Mouse (Mus musculus): ENCODE data around the gene Prpf6. TPM values are rescaled to one million over a fixed set of nuclear protein-coding genes. Genes with fewer than 3 reads are reported as not detected.

Gene Prpf6
- polyA plus RNA-seq, 1 experiment from 2014 or later, result 46.3 TPM

- Histone ChIP-seq H3K27me3 (ENCODE audit: insufficient read depth, low read length) (no peaks in the 10 kb centered on the region), H3K9ac (ENCODE audit: low read depth, low read length) (no peak overlapping the region), H3K4me1 (replicated peaks; ENCODE audit: insufficient read depth, low read length) (no peaks in the 10 kb centered on the region; the same call in 1 of the 2 replicates), H3K9me3 (replicated peaks; ENCODE audit: low read length) (no peaks in the 10 kb centered on the region), H3K4me2 (ENCODE audit: low read length) (no peak overlapping the region), H3K4me3 (replicated peaks; ENCODE audit: low read depth, low read length) (no peak overlapping the region), H3K27ac (no peak overlapping the region), H3K36me3 (ENCODE audit: insufficient read depth, low read length) (peaks cover 16% of the 10 kb centered on the region; the same call in 1 of the 2 replicates)
- ATAC-seq (replicated peaks; ENCODE audit: low FRiP score, low read depth) (no peak), DNase-seq (ENCODE audit: low spot score) (no peak)
- WGBS, result 94% methylated on average over 15 of the region's 15 CpGs
- TF ChIP-seq CTCF (IDR thresholded peaks at IDR 0.05; ENCODE audit: low read depth), result no peak
Measured at GRCm38 (mm10) chr2:181572921-181573920, 18.4 kb upstream of the Prpf6 start.

- Histone ChIP-seq H3K27me3 (ENCODE audit: insufficient read depth, low read length) (no peaks in the 10 kb centered on the region), H3K9me3 (replicated peaks; ENCODE audit: low read length) (no peaks in the 10 kb centered on the region), H3K27ac (no peak overlapping the region), H3K9ac (ENCODE audit: low read depth, low read length) (no peak overlapping the region), H3K4me3 (replicated peaks; ENCODE audit: low read depth, low read length) (no peak overlapping the region), H3K4me2 (ENCODE audit: low read length) (no peak overlapping the region), H3K4me1 (replicated peaks; ENCODE audit: insufficient read depth, low read length) (peaks cover 5% of the 10 kb centered on the region; the same call in 1 of the 2 replicates), H3K36me3 (ENCODE audit: insufficient read depth, low read length) (peaks cover 16% of the 10 kb centered on the region; the same call in 1 of the 2 replicates)
- ATAC-seq (replicated peaks; ENCODE audit: low FRiP score, low read depth), result no peak
- no peak for TF ChIP-seq CTCF (IDR thresholded peaks at IDR 0.05; ENCODE audit: low read depth)
- DNase-seq (ENCODE audit: low spot score), result no peak
- WGBS, result 92% methylated on average over 9 of the region's 9 CpGs
Measured at GRCm38 (mm10) chr2:181573961-181574360, 17.7 kb upstream of the Prpf6 start.

GRCm38 (mm10) chr2:181574921-181575545 lies 16.6 kb upstream of the Prpf6 start:
- no peak overlapping the region for H3K9ac ChIP-seq (ENCODE audit: low read depth, low read length)
- 83% methylated on average over 7 of the region's 7 CpGs for WGBS
- no peak overlapping the region for H3K4me3 ChIP-seq (replicated peaks; ENCODE audit: low read depth, low read length)
- TF ChIP-seq CTCF (IDR thresholded peaks at IDR 0.05; ENCODE audit: low read depth), result no peak
- peak; percentile 15; the same call in 1 of the 2 replicates for ATAC-seq (replicated peaks; ENCODE audit: low FRiP score, low read depth)
- peaks cover 10% of the 10 kb centered on the region for H3K4me1 ChIP-seq (replicated peaks; ENCODE audit: insufficient read depth, low read length)
- H3K9me3 ChIP-seq (replicated peaks; ENCODE audit: low read length), result no peaks in the 10 kb centered on the region
- peaks cover 16% of the 10 kb centered on the region; the same call in 1 of the 2 replicates for H3K36me3 ChIP-seq (ENCODE audit: insufficient read depth, low read length)
- DNase-seq (ENCODE audit: low spot score), result no peak
- no peak overlapping the region for H3K27ac ChIP-seq
- H3K27me3 ChIP-seq (ENCODE audit: insufficient read depth, low read length), result no peaks in the 10 kb centered on the region
- no peak overlapping the region for H3K4me2 ChIP-seq (ENCODE audit: low read length)

- Histone ChIP-seq H3K27ac (no peak overlapping the region), H3K4me3 (replicated peaks; ENCODE audit: low read depth, low read length) (no peak overlapping the region), H3K9me3 (replicated peaks; ENCODE audit: low read length) (no peaks in the 10 kb centered on the region), H3K4me2 (ENCODE audit: low read length) (no peak overlapping the region), H3K27me3 (ENCODE audit: insufficient read depth, low read length) (no peaks in the 10 kb centered on the region), H3K4me1 (replicated peaks; ENCODE audit: insufficient read depth, low read length) (peaks cover 17% of the 10 kb centered on the region), H3K9ac (ENCODE audit: low read depth, low read length) (no peak overlapping the region), H3K36me3 (ENCODE audit: insufficient read depth, low read length) (peaks cover 16% of the 10 kb centered on the region; the same call in 1 of the 2 replicates)
- WGBS, result 95% methylated on average over 2 of the region's 2 CpGs
- DNase-seq (ENCODE audit: low spot score), result no peak
- ATAC-seq (replicated peaks; ENCODE audit: low FRiP score, low read depth), result no peak
- no peak for TF ChIP-seq CTCF (IDR thresholded peaks at IDR 0.05; ENCODE audit: low read depth)
Measured at GRCm38 (mm10) chr2:181576613-181577012, 15.1 kb upstream of the Prpf6 start.

- Histone ChIP-seq H3K27me3 (ENCODE audit: insufficient read depth, low read length) (no peaks in the 10 kb centered on the region), H3K9me3 (replicated peaks; ENCODE audit: low read length) (no peaks in the 10 kb centered on the region), H3K36me3 (ENCODE audit: insufficient read depth, low read length) (peaks cover 16% of the 10 kb centered on the region; the same call in 1 of the 2 replicates), H3K27ac (no peak overlapping the region), H3K4me2 (ENCODE audit: low read length) (no peak overlapping the region), H3K9ac (ENCODE audit: low read depth, low read length) (no peak overlapping the region), H3K4me3 (replicated peaks; ENCODE audit: low read depth, low read length) (no peak overlapping the region), H3K4me1 (replicated peaks; ENCODE audit: insufficient read depth, low read length) (peaks cover 18% of the 10 kb centered on the region)
- 56% methylated on average over 2 of the region's 2 CpGs for WGBS
- no peak for ATAC-seq (replicated peaks; ENCODE audit: low FRiP score, low read depth)
- TF ChIP-seq CTCF (IDR thresholded peaks at IDR 0.05; ENCODE audit: low read depth), result no peak
- no peak for DNase-seq (ENCODE audit: low spot score)
Measured at GRCm38 (mm10) chr2:181577126-181577525, 14.5 kb upstream of the Prpf6 start.

GRCm38 (mm10) chr2:181577981-181578581 lies 13.6 kb upstream of the Prpf6 start:
- Histone ChIP-seq H3K4me1 (replicated peaks; ENCODE audit: insufficient read depth, low read length) (peaks cover 20% of the 10 kb centered on the region), H3K27me3 (ENCODE audit: insufficient read depth, low read length) (no peaks in the 10 kb centered on the region), H3K36me3 (ENCODE audit: insufficient read depth, low read length) (peaks cover 11% of the 10 kb centered on the region; the same call in 1 of the 2 replicates), H3K4me2 (ENCODE audit: low read length) (no peak overlapping the region), H3K27ac (0 out of 2 replicates have a peak overlapping the region, but pooled peaks have one; percentile 71), H3K4me3 (replicated peaks; ENCODE audit: low read depth, low read length) (no peak overlapping the region), H3K9ac (ENCODE audit: low read depth, low read length) (no peak overlapping the region), H3K9me3 (replicated peaks; ENCODE audit: low read length) (no peaks in the 10 kb centered on the region)
- DNase-seq (ENCODE audit: low spot score) (no peak), ATAC-seq (replicated peaks; ENCODE audit: low FRiP score, low read depth) (no peak)
- 68% methylated on average over 7 of the region's 7 CpGs for WGBS
- TF ChIP-seq CTCF (IDR thresholded peaks at IDR 0.05; ENCODE audit: low read depth), result no peak

All from kidney, postnatal 0 days (tissue).